Mouse (Mus musculus) C2C12 (cell line): ENCODE data around the gene Myh7. TPM values are rescaled to one million over a fixed set of nuclear protein-coding genes. Genes with fewer than 3 reads are reported as not detected.

Experiments used
- H3K27me3 ChIP-seq: one replicate; pipeline ENCODE4 v1.6.1; 2011; ENCODE audit not compliant: control insufficient read depth, insufficient read depth, insufficient read length
- H3K36me3 ChIP-seq: one replicate; pipeline ENCODE4 v1.6.1; 2011; ENCODE audit not compliant: control insufficient read depth, insufficient read depth
- H3K4me3 ChIP-seq: one replicate; pipeline ENCODE4 v1.5.1; 2011; ENCODE audit warnings: mild to moderate bottlenecking, control low read depth; ENCODE audit not compliant: poor library complexity, insufficient read depth, severe bottlenecking
- H3K79me2 ChIP-seq: one replicate; pipeline ENCODE4 v1.6.1; 2011; ENCODE audit not compliant: control insufficient read depth, insufficient read depth
- H3K79me3 ChIP-seq: one replicate; pipeline ENCODE4 v1.6.1; 2011; ENCODE audit warnings: low read depth, control low read depth
- H3ac ChIP-seq: one replicate; pipeline ENCODE3; 2011; ENCODE audit warnings: low read depth; ENCODE audit not compliant: control insufficient read depth, insufficient read length
- CEBPB ChIP-seq: IDR thresholded peaks from one replicate; pipeline ENCODE4 v1.6.1; 2011; ENCODE audit warnings: low read depth, mild to moderate bottlenecking, control low read depth, moderate library complexity
- CTCF ChIP-seq: IDR thresholded peaks from one replicate; pipeline ENCODE4 v1.5.1; 2011; ENCODE audit not compliant: control insufficient read depth, insufficient read depth, insufficient read length
- FOSL1 ChIP-seq: IDR thresholded peaks from one replicate; pipeline ENCODE4 v1.8.0; 2011; ENCODE audit warnings: mild to moderate bottlenecking, low read length; ENCODE audit not compliant: poor library complexity, insufficient read depth, severe bottlenecking
- MAX ChIP-seq: IDR thresholded peaks from one replicate; pipeline ENCODE4 v1.6.1; 2011; ENCODE audit warnings: mild to moderate bottlenecking, control low read depth
- MYOD1 ChIP-seq: IDR thresholded peaks from one replicate; pipeline ENCODE4 v1.6.1; 2011; ENCODE audit warnings: low read depth; ENCODE audit not compliant: control insufficient read depth, insufficient read length
- MYOG ChIP-seq: IDR thresholded peaks from one replicate; pipeline ENCODE4 v1.6.1; 2011; ENCODE audit not compliant: control insufficient read depth, insufficient read length; ENCODE audit errors: extremely low read depth
- USF1 ChIP-seq: IDR thresholded peaks from one replicate; pipeline ENCODE4 v1.6.1; 2011; ENCODE audit warnings: low read depth, mild to moderate bottlenecking, control low read depth, moderate library complexity
- polyA plus RNA-seq: library from polyadenylated mRNA; unstranded; fragments of >200 nt; fragmentation: generic; extraction: Trizol; gene quantifications from one replicate; pipeline ENCODE4 v1.2.1, GENCODE M21; 2012; ENCODE audit warnings: missing spikeins

Myh7 gene
- polyA plus RNA-seq, 1 experiment, result 0.11 TPM

GRCm38 (mm10) chr14:54938431-54939219 is 55.8 kb downstream of the Myh7 start:
- TF ChIP-seq MYOG (no peak), FOSL1 (no peak), CEBPB (no peak), CTCF (no peak), MYOD1 (no peak), USF1 (no peak), MAX (no peak)
- no peaks in the 10 kb centered on the region for H3K79me3 ChIP-seq
- no peak overlapping the region for H3K4me3 ChIP-seq
- H3K27me3 ChIP-seq, result peaks cover 21% of the 10 kb centered on the region
- H3K79me2 ChIP-seq, result no peaks in the 10 kb centered on the region
- H3ac ChIP-seq, result no peak overlapping the region
- no peaks in the 10 kb centered on the region for H3K36me3 ChIP-seq

GRCm38 (mm10) chr14:54937361-54938182 is 56.9 kb downstream of the Myh7 start:
- TF ChIP-seq MAX, result no peak
- TF ChIP-seq CTCF, result no peak
- H3K4me3 ChIP-seq, result no peak overlapping the region
- no peak overlapping the region for H3ac ChIP-seq

DNA sequence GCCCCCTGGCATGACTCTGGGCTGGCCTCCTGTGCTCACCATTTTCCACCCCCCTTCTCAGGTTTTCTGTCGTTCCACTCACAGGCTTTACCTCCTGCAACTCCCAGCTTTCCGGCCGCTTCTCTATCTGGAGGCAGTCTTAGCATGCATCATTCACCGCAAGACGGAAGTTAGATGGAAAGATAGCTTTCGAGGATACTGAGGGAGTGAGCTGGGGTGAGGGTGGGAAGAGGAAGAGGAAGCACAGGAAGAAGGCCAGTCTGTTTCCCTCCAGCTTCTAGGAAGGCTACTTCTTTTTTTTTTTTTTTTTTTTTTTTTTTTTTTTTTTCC is 57.6 kb downstream of the Myh7 start:
- Histone ChIP-seq H3K79me3 (no peaks in the 10 kb centered on the region), H3K27me3 (peaks cover 21% of the 10 kb centered on the region), H3K79me2 (no peaks in the 10 kb centered on the region), H3ac (no peak overlapping the region), H3K4me3 (no peak overlapping the region), H3K36me3 (no peaks in the 10 kb centered on the region)
- TF ChIP-seq CTCF (no peak), MYOD1 (no peak), MAX (no peak), CEBPB (no peak)

More at GRCm38 (mm10) chr14:54937361-54938182, 56.9 kb downstream of the Myh7 start:
- Histone ChIP-seq H3K36me3 (no peaks in the 10 kb centered on the region), H3K27me3 (peaks cover 21% of the 10 kb centered on the region), H3K79me3 (no peaks in the 10 kb centered on the region), H3K79me2 (no peaks in the 10 kb centered on the region)

- Histone ChIP-seq H3ac (no peak within 1 kb of the TSS), H3K79me3 (no peaks in the 10 kb centered on the region), H3K27me3 (peaks cover 15% of the 10 kb centered on the region), H3K79me2 (no peaks in the 10 kb centered on the region), H3K4me3 (no peak within 1 kb of the TSS), H3K36me3 (no peaks in the 10 kb centered on the region)
- no peak for TF ChIP-seq MAX
- no peak for TF ChIP-seq MYOG
- no peak for TF ChIP-seq CEBPB
- TF ChIP-seq CTCF, result no peak
- no peak for TF ChIP-seq MYOD1
- no peak for TF ChIP-seq FOSL1
- TF ChIP-seq USF1, result no peak
These were observed 58.3 kb downstream of the Myh7 start, which contains the start of gene Cmtm5 for GRCm38 (mm10) chr14:54935904-54936830. Gene Cmtm5, plus strand, starts transcription at chr14:54936261.

DNA sequence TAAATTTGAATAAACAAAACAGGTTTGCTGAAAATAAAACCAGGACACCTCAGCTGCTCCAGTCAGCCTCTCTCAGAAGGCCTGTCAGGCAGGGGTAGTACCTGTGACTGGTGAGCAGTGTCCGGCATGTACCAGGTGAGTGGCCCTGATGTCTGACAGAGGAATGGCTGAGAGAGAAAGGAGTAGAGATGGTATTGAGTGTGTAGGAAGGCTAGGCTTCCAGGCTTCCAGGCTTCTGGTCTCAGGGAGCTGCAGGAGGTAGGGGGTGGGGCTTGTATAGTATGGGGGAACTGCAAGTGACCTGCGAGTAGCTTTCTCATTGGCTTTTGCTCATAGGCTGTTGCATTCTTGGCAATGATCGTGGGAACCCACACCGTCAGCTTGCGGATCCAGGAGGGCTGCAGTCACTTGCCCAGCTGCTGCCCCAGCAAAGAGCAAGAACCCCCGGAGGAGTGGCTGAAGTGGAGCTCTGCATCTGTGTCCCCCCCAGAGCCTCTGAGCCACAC is 61.7 kb downstream of the Myh7 start, which contains the start of gene Il25:
Gene Il25 (plus strand): TSS at position 51 of the 506 bp plus-strand sequence.
- H3ac ChIP-seq, result no peak within 1 kb of the TSS
- H3K36me3 ChIP-seq, result no peaks in the 10 kb centered on the region
- H3K79me3 ChIP-seq, result no peaks in the 10 kb centered on the region
- no peaks in the 10 kb centered on the region for H3K79me2 ChIP-seq
- peaks cover 19% of the 10 kb centered on the region for H3K27me3 ChIP-seq
- TF ChIP-seq CEBPB (no peak), MYOD1 (no peak), MAX (no peak), USF1 (no peak), CTCF (no peak), FOSL1 (no peak), MYOG (no peak)
- H3K4me3 ChIP-seq, result no peak within 1 kb of the TSS
